In the genomic region with DNA sequence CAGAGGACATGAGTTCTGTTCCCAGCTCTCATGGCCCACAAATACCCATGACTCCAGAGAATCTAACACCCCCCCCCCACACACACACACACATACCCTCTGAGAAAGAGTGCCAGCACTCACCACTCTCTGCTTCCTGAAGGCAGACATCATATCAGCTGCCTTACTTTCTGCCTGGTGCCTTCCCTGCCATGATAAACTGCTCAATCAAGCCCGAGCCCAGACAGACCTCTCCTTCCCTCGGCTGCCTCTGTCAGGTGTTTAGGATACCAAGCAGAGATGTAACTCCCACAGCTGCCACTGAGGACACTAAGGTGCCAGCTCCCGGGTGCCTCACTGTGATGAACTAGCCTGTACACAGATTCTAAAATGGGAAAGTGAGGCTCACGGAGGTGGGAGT, we compare ENCODE assay signal across 11 mouse cellular contexts. TPM values are rescaled to one million over a fixed set of nuclear protein-coding genes. Genes with fewer than 3 reads are reported as not detected.
A peak's percentile ranks its signal among the peaks of the same experiment; 100 is the strongest.
DNase-seq lines count a peak whose midpoint lies in the region; ATAC-seq and TF ChIP-seq lines count a peak whose summit lies in the region.
"Had no signal": no experiment of that assay in that cellular context is flagged by ENCODE, and none has a peak within 500 bp of the region (broad histone marks: within the 10 kb centered on the region; RNA-seq: fewer than 3 reads in every experiment).

No protein-coding gene starts in this region.

- no peak for ATAC-seq in hindbrain, embryonic 12.5 days (ENCODE audit: low FRiP score)
- no peak for ATAC-seq in neural tube, embryonic 14.5 days (ENCODE audit: low read depth)
- no peak for ATAC-seq in neural tube, embryonic 15.5 days (ENCODE audit: low FRiP score)
- no peak for ATAC-seq in intestine, embryonic 16.5 days
- no peak for ATAC-seq in stomach, embryonic 16.5 days (ENCODE audit: insufficient read depth, low FRiP score)
- no peak for ATAC-seq in midbrain, embryonic 13.5 days

- H3K4me2 ChIP-seq in hindbrain, embryonic 12.5 days (replicated peaks): no peak overlapping the region
- no peak overlapping the region for H3K4me2 ChIP-seq in neural tube, embryonic 14.5 days (ENCODE audit: low read depth, low read length)
- no peak overlapping the region for H3K4me2 ChIP-seq in neural tube, embryonic 15.5 days
- peak overlapping the region; percentile 32; the same call in 1 of the 2 replicates for H3K4me2 ChIP-seq in intestine, embryonic 16.5 days (ENCODE audit: low read depth, low read length)
- H3K4me2 ChIP-seq in stomach, embryonic 16.5 days (ENCODE audit: low read depth, low read length): no peak overlapping the region
- H3K4me2 ChIP-seq in midbrain, embryonic 13.5 days (replicated peaks): no peak overlapping the region
- H3K4me2 ChIP-seq: neural tube, embryonic 12.5 days had no signal

- H3K9ac ChIP-seq in hindbrain, embryonic 12.5 days: peak overlapping the region; percentile 2; the same call in 1 of the 2 replicates
- H3K9ac ChIP-seq in neural tube, embryonic 14.5 days (replicated peaks; ENCODE audit: low read depth, low read length): no peak overlapping the region
- H3K9ac ChIP-seq in neural tube, embryonic 15.5 days (replicated peaks): no peak overlapping the region
- peak overlapping the region; percentile 46; the same call in 1 of the 2 replicates for H3K9ac ChIP-seq in intestine, embryonic 16.5 days (ENCODE audit: low read depth, low read length)
- H3K9ac ChIP-seq in stomach, embryonic 16.5 days (ENCODE audit: low read length): 0 out of 2 replicates have a peak overlapping the region, but pooled peaks have one; percentile 20
- no peak overlapping the region for H3K9ac ChIP-seq in midbrain, embryonic 13.5 days (replicated peaks)
- H3K9ac ChIP-seq: neural tube, embryonic 12.5 days had no signal

- WGBS in hindbrain, embryonic 12.5 days: 88% methylated on average over 4 of the region's 4 CpGs
- 79% methylated on average over 4 of the region's 4 CpGs for WGBS in hindbrain, embryonic 10.5 days
- WGBS in neural tube, embryonic 14.5 days: 73% methylated on average over 4 of the region's 4 CpGs
- 71% methylated on average over 4 of the region's 4 CpGs for WGBS in neural tube, embryonic 15.5 days
- WGBS in intestine, embryonic 16.5 days: 48% methylated on average over 4 of the region's 4 CpGs
- WGBS in stomach, embryonic 16.5 days: 48% methylated on average over 4 of the region's 4 CpGs
- WGBS in thymus, adult 2 months: 65% methylated on average over 4 of the region's 4 CpGs
- WGBS in midbrain, embryonic 13.5 days: 83% methylated on average over 4 of the region's 4 CpGs

- H3K36me3 ChIP-seq in hindbrain, embryonic 12.5 days: no peaks in the 10 kb centered on the region
- H3K36me3 ChIP-seq in hindbrain, embryonic 10.5 days: peaks cover 23% of the 10 kb centered on the region
- no peaks in the 10 kb centered on the region for H3K36me3 ChIP-seq in neural tube, embryonic 14.5 days (ENCODE audit: control insufficient read depth, insufficient read depth, low read length)
- no peaks in the 10 kb centered on the region for H3K36me3 ChIP-seq in neural tube, embryonic 15.5 days
- H3K36me3 ChIP-seq in intestine, embryonic 16.5 days (ENCODE audit: control insufficient read depth, insufficient read depth, low read length): no peaks in the 10 kb centered on the region
- H3K36me3 ChIP-seq in stomach, embryonic 16.5 days (ENCODE audit: control insufficient read depth, insufficient read depth, low read length): no peaks in the 10 kb centered on the region
- no peaks in the 10 kb centered on the region for H3K36me3 ChIP-seq in thymus, adult 2 months (ENCODE audit: control insufficient read depth, insufficient read depth, low read length)
- no peaks in the 10 kb centered on the region for H3K36me3 ChIP-seq in midbrain, embryonic 13.5 days
- H3K36me3 ChIP-seq: neural tube, embryonic 12.5 days had no signal

- H3K4me3 ChIP-seq in hindbrain, embryonic 12.5 days: no peak overlapping the region
- H3K4me3 ChIP-seq in hindbrain, embryonic 10.5 days: no peak overlapping the region
- no peak overlapping the region for H3K4me3 ChIP-seq in neural tube, embryonic 14.5 days (ENCODE audit: low read depth, low read length)
- no peak overlapping the region for H3K4me3 ChIP-seq in neural tube, embryonic 15.5 days (replicated peaks)
- no peak overlapping the region for H3K4me3 ChIP-seq in intestine, embryonic 16.5 days (ENCODE audit: low read length)
- H3K4me3 ChIP-seq in stomach, embryonic 16.5 days (replicated peaks; ENCODE audit: low read length): no peak overlapping the region
- H3K4me3 ChIP-seq in thymus, adult 2 months (ENCODE audit: control insufficient read depth, insufficient read depth, low read length): no peak overlapping the region
- no peak overlapping the region for H3K4me3 ChIP-seq in midbrain, embryonic 13.5 days (replicated peaks)
- H3K4me3 ChIP-seq: neural tube, embryonic 12.5 days had no signal

- TF ChIP-seq POLR2A in thymus, adult 2 months (IDR thresholded peaks at IDR 0.05; ENCODE audit: control insufficient read depth, extremely low read depth, insufficient read depth, low read length, poor library complexity): no peak

- no peak for DNase-seq in hindbrain, embryonic 10.5 days (ENCODE audit: low spot score)
- no peak for DNase-seq in thymus, adult 2 months
- DNase-seq: gastrocnemius, postnatal 25 days; kidney, adult 9 months had no signal

- peaks cover 42% of the 10 kb centered on the region for H3K4me1 ChIP-seq in hindbrain, embryonic 12.5 days
- peaks cover 72% of the 10 kb centered on the region for H3K4me1 ChIP-seq in hindbrain, embryonic 10.5 days (replicated peaks)
- H3K4me1 ChIP-seq in neural tube, embryonic 14.5 days (ENCODE audit: control insufficient read depth, insufficient read depth, low read length): peaks cover 13% of the 10 kb centered on the region
- H3K4me1 ChIP-seq in neural tube, embryonic 15.5 days: peaks cover 58% of the 10 kb centered on the region
- peaks cover 74% of the 10 kb centered on the region for H3K4me1 ChIP-seq in intestine, embryonic 16.5 days (ENCODE audit: control insufficient read depth, insufficient read depth, low read length)
- peaks cover 63% of the 10 kb centered on the region for H3K4me1 ChIP-seq in stomach, embryonic 16.5 days (ENCODE audit: control insufficient read depth, insufficient read depth, low read length)
- H3K4me1 ChIP-seq in thymus, adult 2 months (replicated peaks; ENCODE audit: control insufficient read depth, insufficient read depth, low read length): peaks cover 49% of the 10 kb centered on the region
- H3K4me1 ChIP-seq in midbrain, embryonic 13.5 days (replicated peaks): peaks cover 45% of the 10 kb centered on the region

- no peaks in the 10 kb centered on the region for H3K9me3 ChIP-seq in hindbrain, embryonic 12.5 days (replicated peaks)
- H3K9me3 ChIP-seq in hindbrain, embryonic 10.5 days: no peaks in the 10 kb centered on the region
- H3K9me3 ChIP-seq in neural tube, embryonic 14.5 days (ENCODE audit: control insufficient read depth, low read length): no peaks in the 10 kb centered on the region
- H3K9me3 ChIP-seq in neural tube, embryonic 15.5 days (replicated peaks): no peaks in the 10 kb centered on the region
- no peaks in the 10 kb centered on the region for H3K9me3 ChIP-seq in intestine, embryonic 16.5 days (ENCODE audit: control insufficient read depth, low read length)
- H3K9me3 ChIP-seq in stomach, embryonic 16.5 days (replicated peaks; ENCODE audit: control insufficient read depth, low read length): no peaks in the 10 kb centered on the region
- H3K9me3 ChIP-seq in midbrain, embryonic 13.5 days: no peaks in the 10 kb centered on the region
- H3K9me3 ChIP-seq: neural tube, embryonic 12.5 days had no signal

- H3K27ac ChIP-seq in hindbrain, embryonic 12.5 days: no peak overlapping the region
- H3K27ac ChIP-seq in hindbrain, embryonic 10.5 days: no peak overlapping the region; the same call in 1 of the 2 replicates
- H3K27ac ChIP-seq in neural tube, embryonic 14.5 days (ENCODE audit: low read depth, low read length): 0 out of 2 replicates have a peak overlapping the region, but pooled peaks have one; percentile 22
- H3K27ac ChIP-seq in neural tube, embryonic 15.5 days (replicated peaks): no peak overlapping the region
- peak overlapping the region; percentile 88 for H3K27ac ChIP-seq in intestine, embryonic 16.5 days (ENCODE audit: low read length)
- peak overlapping the region; percentile 87 for H3K27ac ChIP-seq in stomach, embryonic 16.5 days (ENCODE audit: low read length)
- H3K27ac ChIP-seq in thymus, adult 2 months (ENCODE audit: control insufficient read depth, insufficient read depth, low read length): no peak overlapping the region
- H3K27ac ChIP-seq in midbrain, embryonic 13.5 days: no peak overlapping the region
- H3K27ac ChIP-seq: neural tube, embryonic 12.5 days had no signal

- no peaks in the 10 kb centered on the region for H3K27me3 ChIP-seq in hindbrain, embryonic 12.5 days
- no peaks in the 10 kb centered on the region for H3K27me3 ChIP-seq in hindbrain, embryonic 10.5 days (ENCODE audit: insufficient read depth, poor library complexity, severe bottlenecking)
- no peaks in the 10 kb centered on the region for H3K27me3 ChIP-seq in neural tube, embryonic 14.5 days (ENCODE audit: control insufficient read depth, insufficient read depth, low read length)
- H3K27me3 ChIP-seq in neural tube, embryonic 15.5 days (replicated peaks): no peaks in the 10 kb centered on the region
- H3K27me3 ChIP-seq in intestine, embryonic 16.5 days (replicated peaks; ENCODE audit: control insufficient read depth, insufficient read depth, low read length): no peaks in the 10 kb centered on the region
- no peaks in the 10 kb centered on the region for H3K27me3 ChIP-seq in stomach, embryonic 16.5 days (ENCODE audit: control insufficient read depth, insufficient read depth, low read length)
- H3K27me3 ChIP-seq in thymus, adult 2 months (ENCODE audit: control insufficient read depth, insufficient read depth, low read length): no peaks in the 10 kb centered on the region
- no peaks in the 10 kb centered on the region for H3K27me3 ChIP-seq in midbrain, embryonic 13.5 days
- H3K27me3 ChIP-seq: neural tube, embryonic 12.5 days had no signal

- no peak for TF ChIP-seq CTCF in thymus, adult 2 months (IDR thresholded peaks at IDR 0.05; ENCODE audit: borderline replicate concordance, control insufficient read depth, extremely low read depth, insufficient read depth, low read length, poor library complexity)

RNA-seq across cellular contexts. Expression of gene Samd4b, which starts 13.5 kb away (rescaled TPM):
- polyA plus RNA-seq in hindbrain, embryonic 12.5 days (2016; fragmentation: Nextera tagmentation; extraction: Ambion mirVana): 35.6 and 38.6 TPM in 2 replicates
- polyA plus RNA-seq in hindbrain, embryonic 10.5 days (2016; fragmentation: Nextera tagmentation; extraction: Ambion mirVana): 34.0 and 44.0 TPM in 2 replicates
- polyA plus RNA-seq in neural tube, embryonic 14.5 days (2014; fragmentation: Nextera tagmentation; extraction: Ambion mirVana): 24.3 and 25.1 TPM in 2 replicates
- polyA plus RNA-seq in neural tube, embryonic 15.5 days (2015; fragmentation: Nextera tagmentation; extraction: Ambion mirVana): 20.3 and 22.8 TPM in 2 replicates
- 7.8 and 9.7 TPM in 2 replicates for polyA plus RNA-seq in intestine, embryonic 16.5 days (2015; fragmentation: Nextera tagmentation; extraction: Ambion mirVana)
- 10.9 and 11.2 TPM in 2 replicates for polyA plus RNA-seq in stomach, embryonic 16.5 days (2015; fragmentation: Nextera tagmentation; extraction: Ambion mirVana)
- 118 and 139 TPM in 2 replicates for polyA plus RNA-seq in thymus, adult 2 months (2012; rRNA removed)
- 20.0 and 25.7 TPM in 2 replicates for polyA plus RNA-seq in midbrain, embryonic 13.5 days (2015; fragmentation: Nextera tagmentation; extraction: Ambion mirVana)

RNA-seq across cellular contexts. Expression of gene Pak4, which starts 13.5 kb away (rescaled TPM):
- polyA plus RNA-seq in hindbrain, embryonic 12.5 days (2016; fragmentation: Nextera tagmentation; extraction: Ambion mirVana): 31.8 and 34.3 TPM in 2 replicates
- 51.8 and 66.0 TPM in 2 replicates for polyA plus RNA-seq in hindbrain, embryonic 10.5 days (2016; fragmentation: Nextera tagmentation; extraction: Ambion mirVana)
- polyA plus RNA-seq in neural tube, embryonic 14.5 days (2014; fragmentation: Nextera tagmentation; extraction: Ambion mirVana): 10.6 and 15.5 TPM in 2 replicates
- polyA plus RNA-seq in neural tube, embryonic 15.5 days (2015; fragmentation: Nextera tagmentation; extraction: Ambion mirVana): 16.0 and 23.1 TPM in 2 replicates
- polyA plus RNA-seq in intestine, embryonic 16.5 days (2015; fragmentation: Nextera tagmentation; extraction: Ambion mirVana): 51.2 and 55.4 TPM in 2 replicates
- 54.8 and 64.4 TPM in 2 replicates for polyA plus RNA-seq in stomach, embryonic 16.5 days (2015; fragmentation: Nextera tagmentation; extraction: Ambion mirVana)
- 32.8 and 37.7 TPM in 2 replicates for polyA plus RNA-seq in thymus, adult 2 months (2012; rRNA removed)
- 25.6 and 28.0 TPM in 2 replicates for polyA plus RNA-seq in midbrain, embryonic 13.5 days (2015; fragmentation: Nextera tagmentation; extraction: Ambion mirVana)

RNA-seq across cellular contexts. Expression of gene Nccrp1, which starts 37.4 kb away (rescaled TPM):
- polyA plus RNA-seq in hindbrain, embryonic 12.5 days (2016; fragmentation: Nextera tagmentation; extraction: Ambion mirVana): not detected in 2 replicates
- 0.10 TPM in 1 of 2 replicates, not detected in the other for polyA plus RNA-seq in hindbrain, embryonic 10.5 days (2016; fragmentation: Nextera tagmentation; extraction: Ambion mirVana)
- 0.17 TPM in 1 of 2 replicates, not detected in the other for polyA plus RNA-seq in neural tube, embryonic 14.5 days (2014; fragmentation: Nextera tagmentation; extraction: Ambion mirVana)
- 0.31 and 0.36 TPM in 2 replicates for polyA plus RNA-seq in neural tube, embryonic 15.5 days (2015; fragmentation: Nextera tagmentation; extraction: Ambion mirVana)
- 0.09 and 0.20 TPM in 2 replicates for polyA plus RNA-seq in intestine, embryonic 16.5 days (2015; fragmentation: Nextera tagmentation; extraction: Ambion mirVana)
- polyA plus RNA-seq in stomach, embryonic 16.5 days (2015; fragmentation: Nextera tagmentation; extraction: Ambion mirVana): 19.7 and 34.8 TPM in 2 replicates
- 1.4 TPM in 2 replicates for polyA plus RNA-seq in thymus, adult 2 months (2012; rRNA removed)
- polyA plus RNA-seq in midbrain, embryonic 13.5 days (2015; fragmentation: Nextera tagmentation; extraction: Ambion mirVana): not detected in 2 replicates
- polyA plus RNA-seq: neural tube, embryonic 12.5 days had no signal

RNA-seq across cellular contexts. Expression of gene Sycn, which starts 43.8 kb away (rescaled TPM):
- not detected in 2 replicates for polyA plus RNA-seq in hindbrain, embryonic 12.5 days (2016; fragmentation: Nextera tagmentation; extraction: Ambion mirVana)
- not detected in 2 replicates for polyA plus RNA-seq in hindbrain, embryonic 10.5 days (2016; fragmentation: Nextera tagmentation; extraction: Ambion mirVana)
- not detected in 2 replicates for polyA plus RNA-seq in neural tube, embryonic 14.5 days (2014; fragmentation: Nextera tagmentation; extraction: Ambion mirVana)
- polyA plus RNA-seq in neural tube, embryonic 15.5 days (2015; fragmentation: Nextera tagmentation; extraction: Ambion mirVana): 1.3 TPM in 1 of 2 replicates, not detected in the other
- polyA plus RNA-seq in intestine, embryonic 16.5 days (2015; fragmentation: Nextera tagmentation; extraction: Ambion mirVana): 94.3 and 150 TPM in 2 replicates
- polyA plus RNA-seq in stomach, embryonic 16.5 days (2015; fragmentation: Nextera tagmentation; extraction: Ambion mirVana): 124 and 215 TPM in 2 replicates
- 2.1 and 2.4 TPM in 2 replicates for polyA plus RNA-seq in thymus, adult 2 months (2012; rRNA removed)
- polyA plus RNA-seq in midbrain, embryonic 13.5 days (2015; fragmentation: Nextera tagmentation; extraction: Ambion mirVana): not detected in 2 replicates
- polyA plus RNA-seq: neural tube, embryonic 12.5 days had no signal

RNA-seq across cellular contexts. Expression of gene Acp7, which starts 46.7 kb away (rescaled TPM):
- 0.12 TPM in 1 of 2 replicates, not detected in the other for polyA plus RNA-seq in hindbrain, embryonic 12.5 days (2016; fragmentation: Nextera tagmentation; extraction: Ambion mirVana)
- polyA plus RNA-seq in hindbrain, embryonic 10.5 days (2016; fragmentation: Nextera tagmentation; extraction: Ambion mirVana): not detected in 2 replicates
- polyA plus RNA-seq in neural tube, embryonic 14.5 days (2014; fragmentation: Nextera tagmentation; extraction: Ambion mirVana): 0.19 TPM in 1 of 2 replicates, not detected in the other
- 0.09 and 0.10 TPM in 2 replicates for polyA plus RNA-seq in neural tube, embryonic 15.5 days (2015; fragmentation: Nextera tagmentation; extraction: Ambion mirVana)
- not detected in 2 replicates for polyA plus RNA-seq in intestine, embryonic 16.5 days (2015; fragmentation: Nextera tagmentation; extraction: Ambion mirVana)
- polyA plus RNA-seq in stomach, embryonic 16.5 days (2015; fragmentation: Nextera tagmentation; extraction: Ambion mirVana): 0.16 TPM in 1 of 2 replicates, not detected in the other
- 0.69 and 0.92 TPM in 2 replicates for polyA plus RNA-seq in thymus, adult 2 months (2012; rRNA removed)
- polyA plus RNA-seq in midbrain, embryonic 13.5 days (2015; fragmentation: Nextera tagmentation; extraction: Ambion mirVana): not detected in 2 replicates
- polyA plus RNA-seq: neural tube, embryonic 12.5 days had no signal

Comparison
In these comparisons a context has a peak if more than half of its experiments do, and no peak if none do; other contexts are left out.
1. H3K27ac ChIP-seq: peak in neural tube, embryonic 14.5 days (single experiment), intestine, embryonic 16.5 days (single experiment) and stomach, embryonic 16.5 days (single experiment); none in hindbrain, embryonic 12.5 days (single experiment), hindbrain, embryonic 10.5 days (single experiment), neural tube, embryonic 15.5 days (single experiment), thymus, adult 2 months (single experiment) and midbrain, embryonic 13.5 days (single experiment).
2. H3K9ac ChIP-seq: peak in hindbrain, embryonic 12.5 days (single experiment), intestine, embryonic 16.5 days (single experiment) and stomach, embryonic 16.5 days (single experiment); none in neural tube, embryonic 14.5 days (single experiment), neural tube, embryonic 15.5 days (single experiment) and midbrain, embryonic 13.5 days (single experiment).